Mouse (Mus musculus) embryonic facial prominence, embryonic 10.5 days (tissue): Measurements from ENCODE around the gene Dctn2. TPM values are rescaled to one million over a fixed set of nuclear protein-coding genes. Genes with fewer than 3 reads are reported as not detected.

Experiments
- DNase-seq: peaks from one replicate; pipeline ENCODE4 v3.0.0-alpha.2; 2017; ENCODE audit warnings: low spot score
- H3K27ac ChIP-seq: fragments of 300-500 bp; sonication (generic); replicated peaks from 2 replicates; pipeline ENCODE4 v1.5.1; 2016; ENCODE audit warnings: mild to moderate bottlenecking
- H3K27me3 ChIP-seq: fragments of 300-500 bp; sonication (generic); replicated peaks from 2 replicates; pipeline ENCODE4 v1.6.1; 2016; ENCODE audit warnings: low read depth, mild to moderate bottlenecking; ENCODE audit not compliant: poor library complexity, severe bottlenecking
- H3K36me3 ChIP-seq: fragments of 300-500 bp; sonication (generic); replicated peaks from 2 replicates; pipeline ENCODE4 v1.6.1; 2016; ENCODE audit warnings: mild to moderate bottlenecking, moderate library complexity
- H3K4me1 ChIP-seq: fragments of 300-500 bp; sonication (generic); 2 replicates; pipeline ENCODE4 v1.6.1; 2016
- H3K4me3 ChIP-seq: fragments of 300-500 bp; sonication (generic); 2 replicates; pipeline ENCODE4 v1.5.1; 2016; ENCODE audit warnings: mild to moderate bottlenecking, moderate library complexity
- H3K9me3 ChIP-seq: fragments of 300-500 bp; sonication (generic); 2 replicates; pipeline ENCODE4 v1.6.1; 2016; ENCODE audit warnings: mild to moderate bottlenecking
- WGBS: fragments of 180-500 bp; shearing (Covaris S2); methylation state at CpG from one replicate; pipeline ENCODE4 v1.1.7; 2016; 5-methylcytosine and 5-hydroxymethylcytosine counted together
- polyA plus RNA-seq: library from polyadenylated mRNA; unstranded; fragments of >200 nt; fragmentation: Nextera tagmentation; extraction: Ambion mirVana; gene quantifications from 2 replicates; pipeline ENCODE4 v1.2.1, GENCODE M21; 2016

Gene Dctn2
- polyA plus RNA-seq, 1 experiment from 2014 or later, result 187 TPM

GRCm38 (mm10) chr10:127236541-127236940 lies 29.6 kb upstream of the Dctn2 start:
- DNase-seq, result peak; percentile 60
- WGBS, result 26% methylated on average over 9 of the region's 9 CpGs
- peaks cover 24% of the 10 kb centered on the region for H3K36me3 ChIP-seq

GRCm38 (mm10) chr10:127238241-127238824 lies 27.8 kb upstream of the Dctn2 start:
- H3K4me3 ChIP-seq, result no peak overlapping the region
- peaks cover 28% of the 10 kb centered on the region for H3K4me1 ChIP-seq
- no peaks in the 10 kb centered on the region for H3K9me3 ChIP-seq
- WGBS, result 71% methylated on average over 18 of the region's 18 CpGs
- no peak overlapping the region for H3K27ac ChIP-seq
- no peak for DNase-seq
- peaks cover 38% of the 10 kb centered on the region for H3K36me3 ChIP-seq
- peaks cover 26% of the 10 kb centered on the region for H3K27me3 ChIP-seq

More at GRCm38 (mm10) chr10:127236541-127236940, 29.6 kb upstream of the Dctn2 start:
- Histone ChIP-seq H3K27ac (peak overlapping the region; percentile 14), H3K27me3 (peaks cover 26% of the 10 kb centered on the region), H3K4me1 (peaks cover 30% of the 10 kb centered on the region), H3K9me3 (no peaks in the 10 kb centered on the region), H3K4me3 (peak overlapping the region; percentile 2)

- Histone ChIP-seq H3K4me1 (peaks cover 4% of the 10 kb centered on the region; the same call in 1 of the 2 replicates), H3K4me3 (no peak overlapping the region), H3K9me3 (no peaks in the 10 kb centered on the region), H3K27me3 (no peaks in the 10 kb centered on the region), H3K27ac (no peak overlapping the region), H3K36me3 (peaks cover 5% of the 10 kb centered on the region; the same call in 1 of the 2 replicates)
- WGBS, result 90% methylated on average over 5 of the region's 5 CpGs
- no peak for DNase-seq
Observed at GRCm38 (mm10) chr10:127250810-127251209, 15.4 kb upstream of the Dctn2 start.

GRCm38 (mm10) chr10:127255625-127256345 lies 10.4 kb upstream of the Dctn2 start:
- Histone ChIP-seq H3K9me3 (no peaks in the 10 kb centered on the region), H3K4me3 (peak overlapping the region; percentile 35), H3K27ac (no peak overlapping the region), H3K36me3 (no peaks in the 10 kb centered on the region), H3K4me1 (peaks cover 14% of the 10 kb centered on the region), H3K27me3 (peaks cover under 1% of the 10 kb centered on the region; the same call in 1 of the 2 replicates)
- peak; percentile 83 for DNase-seq
- 23% methylated on average over 14 of the region's 14 CpGs for WGBS

GRCm38 (mm10) chr10:127257790-127258189 lies 8.4 kb upstream of the Dctn2 start:
- H3K27me3 ChIP-seq, result peaks cover 21% of the 10 kb centered on the region
- H3K4me3 ChIP-seq, result no peak overlapping the region
- DNase-seq, result no peak
- H3K27ac ChIP-seq, result no peak overlapping the region
- H3K36me3 ChIP-seq, result no peaks in the 10 kb centered on the region
- WGBS, result 86% methylated on average over 6 of the region's 6 CpGs
- no peaks in the 10 kb centered on the region for H3K9me3 ChIP-seq
- H3K4me1 ChIP-seq, result peaks cover 17% of the 10 kb centered on the region

- H3K4me1 ChIP-seq, result peaks cover 21% of the 10 kb centered on the region
- H3K4me3 ChIP-seq, result no peak overlapping the region
- peaks cover 28% of the 10 kb centered on the region for H3K27me3 ChIP-seq
- whole genome bisulfite sequencing, result 81% methylated on average over 8 of the region's 8 CpGs
- H3K27ac ChIP-seq, result no peak overlapping the region
- H3K9me3 ChIP-seq, result no peaks in the 10 kb centered on the region
- no peak for DNase-seq
- no peaks in the 10 kb centered on the region for H3K36me3 ChIP-seq
Observed at GRCm38 (mm10) chr10:127258489-127258888, 7.7 kb upstream of the Dctn2 start.

GRCm38 (mm10) chr10:127261706-127262547 lies 4.2 kb upstream of the Dctn2 start:
- 64% methylated on average over 15 of the region's 15 CpGs for WGBS
- peaks cover 44% of the 10 kb centered on the region for H3K27me3 ChIP-seq
- H3K36me3 ChIP-seq, result no peaks in the 10 kb centered on the region
- H3K9me3 ChIP-seq, result no peaks in the 10 kb centered on the region
- no peak for DNase-seq
- H3K4me3 ChIP-seq, result peak overlapping the region; percentile 64
- peaks cover 21% of the 10 kb centered on the region for H3K4me1 ChIP-seq
- H3K27ac ChIP-seq, result peak overlapping the region; percentile 75

GRCm38 (mm10) chr10:127262548-127263398 lies 3.4 kb upstream of the Dctn2 start, which contains the start of gene Kif5a:
Gene Kif5a (minus strand): TSS chr10:127263348.
- H3K4me1 ChIP-seq, result peaks cover 28% of the 10 kb centered on the region
- H3K4me3 ChIP-seq, result peak within 1 kb of the TSS; percentile 64
- DNase-seq, result peak; percentile 66
- WGBS, result 1% methylated on average over 53 of the region's 53 CpGs
- no peaks in the 10 kb centered on the region for H3K9me3 ChIP-seq
- H3K27me3 ChIP-seq, result peaks cover 44% of the 10 kb centered on the region
- H3K36me3 ChIP-seq, result no peaks in the 10 kb centered on the region; the same call in 1 of the 2 replicates
- peak within 1 kb of the TSS; percentile 75 for H3K27ac ChIP-seq

- no peak overlapping the region for H3K4me3 ChIP-seq
- H3K27me3 ChIP-seq, result peaks cover 44% of the 10 kb centered on the region
- H3K27ac ChIP-seq, result no peak overlapping the region
- H3K9me3 ChIP-seq, result no peaks in the 10 kb centered on the region
- no peak for DNase-seq
- H3K4me1 ChIP-seq, result peaks cover 29% of the 10 kb centered on the region
- H3K36me3 ChIP-seq, result peaks cover 7% of the 10 kb centered on the region
- 53% methylated on average over 3 of the region's 3 CpGs for WGBS
Observed at GRCm38 (mm10) chr10:127263631-127264030, 2.5 kb upstream of the Dctn2 start.

GRCm38 (mm10) chr10:127264336-127264735 lies 1.8 kb upstream of the Dctn2 start:
- no peaks in the 10 kb centered on the region for H3K9me3 ChIP-seq
- WGBS, result 77% methylated on average over 8 of the region's 8 CpGs
- peaks cover 26% of the 10 kb centered on the region for H3K4me1 ChIP-seq

GRCm38 (mm10) chr10:127264971-127265370 lies 1.2 kb upstream of the Dctn2 start:
- no peak for DNase-seq
- H3K27me3 ChIP-seq, result peaks cover 44% of the 10 kb centered on the region
- H3K4me1 ChIP-seq, result peaks cover 27% of the 10 kb centered on the region
- H3K27ac ChIP-seq, result no peak overlapping the region
- peaks cover 20% of the 10 kb centered on the region for H3K36me3 ChIP-seq
- 72% methylated on average over 4 of the region's 4 CpGs for WGBS
- no peaks in the 10 kb centered on the region for H3K9me3 ChIP-seq
- no peak overlapping the region for H3K4me3 ChIP-seq

More at GRCm38 (mm10) chr10:127264336-127264735, 1.8 kb upstream of the Dctn2 start:
- Histone ChIP-seq H3K36me3 (peaks cover 14% of the 10 kb centered on the region), H3K4me3 (no peak overlapping the region), H3K27me3 (peaks cover 44% of the 10 kb centered on the region), H3K27ac (no peak overlapping the region)
- no peak for DNase-seq
